Mouse (Mus musculus) lung, embryonic 16.5 days (tissue): Measurements from ENCODE around the gene Cacng2. TPM values are rescaled to one million over a fixed set of nuclear protein-coding genes. Genes with fewer than 3 reads are reported as not detected.

Source experiments
- ATAC-seq: fragments of 200-750 bp; cut with Nextera tagmentation; 2 replicates; pipeline ENCODE4 v1.8.0; 2017; ENCODE audit warnings: low read depth, mild to moderate bottlenecking, moderate library complexity
- H3K27ac ChIP-seq: fragments of 300-500 bp; sonication (generic); 2 replicates; pipeline ENCODE4 v1.5.1; 2014; ENCODE audit warnings: mild to moderate bottlenecking, control low read depth, low read length
- H3K27me3 ChIP-seq: fragments of 300-500 bp; sonication (generic); 2 replicates; pipeline ENCODE4 v1.6.1; 2014; ENCODE audit warnings: low read depth, low read length, mixed read lengths; ENCODE audit not compliant: control insufficient read depth, insufficient read depth
- H3K36me3 ChIP-seq: fragments of 300-500 bp; sonication (generic); 2 replicates; pipeline ENCODE4 v1.6.1; 2014; ENCODE audit warnings: low read length; ENCODE audit not compliant: control insufficient read depth, insufficient read depth
- H3K4me1 ChIP-seq: fragments of 300-500 bp; sonication (generic); replicated peaks from 2 replicates; pipeline ENCODE4 v1.6.1; 2014; ENCODE audit warnings: low read length, mixed read lengths; ENCODE audit not compliant: control insufficient read depth, insufficient read depth
- H3K4me2 ChIP-seq: fragments of 300-500 bp; sonication (generic); 2 replicates; pipeline ENCODE4 v1.6.1; 2014; ENCODE audit warnings: low read depth, low read length, control low read depth
- H3K4me3 ChIP-seq: fragments of 300-500 bp; sonication (generic); 2 replicates; pipeline ENCODE4 v1.5.1; 2014; ENCODE audit warnings: mild to moderate bottlenecking, low read length, control low read depth
- H3K9ac ChIP-seq: fragments of 300-500 bp; sonication (generic); 2 replicates; pipeline ENCODE4 v1.6.1; 2014; ENCODE audit warnings: low read length, control low read depth
- H3K9me3 ChIP-seq: fragments of 300-500 bp; sonication (generic); 2 replicates; pipeline ENCODE4 v1.6.1; 2016; ENCODE audit warnings: low read length; ENCODE audit not compliant: control insufficient read depth
- WGBS: fragments of 180-500 bp; shearing (Covaris S2); extraction: QIAGEN DNeasy Blood & Tissue Kit; methylation state at CpG from one replicate; pipeline ENCODE4 v1.1.7; 2014; 5-methylcytosine and 5-hydroxymethylcytosine counted together
- polyA plus RNA-seq: library from polyadenylated mRNA; unstranded; fragments of >200 nt; fragmentation: Nextera tagmentation; extraction: Ambion mirVana; gene quantifications from 2 replicates; pipeline ENCODE4 v1.2.1, GENCODE M21; 2015

Gene Cacng2
- polyA plus RNA-seq, 1 experiment from 2014 or later: not detected

DNA sequence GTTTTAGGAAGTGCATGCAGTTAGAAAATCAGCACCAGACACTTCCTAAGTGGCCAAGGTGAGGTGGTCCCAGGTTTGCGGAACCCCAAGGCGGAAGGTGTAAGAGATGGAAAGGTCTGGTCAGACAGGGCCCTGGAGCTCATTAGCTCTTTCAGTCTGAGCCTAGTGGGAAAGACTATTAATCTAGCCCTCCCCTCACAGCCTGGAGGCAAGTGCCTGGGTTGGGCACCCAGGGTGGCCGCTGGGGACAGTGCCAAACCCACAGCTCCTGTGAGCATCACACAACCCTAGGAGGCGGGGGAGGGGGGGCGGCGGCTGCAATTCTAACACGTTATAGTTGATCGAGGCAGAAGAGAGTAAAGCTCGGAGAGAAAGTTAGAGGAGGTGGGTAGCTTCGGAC is 3.6 kb downstream of the Cacng2 start:
- H3K9ac ChIP-seq: no peak overlapping the region
- no peak for ATAC-seq
- H3K4me2 ChIP-seq: no peak overlapping the region
- no peak overlapping the region for H3K4me3 ChIP-seq
- 0 out of 2 replicates have a peak, but pooled peaks cover 3% of the 10 kb centered on the region for H3K4me1 ChIP-seq
- H3K36me3 ChIP-seq: no peaks in the 10 kb centered on the region
- no peaks in the 10 kb centered on the region for H3K9me3 ChIP-seq
- 66% methylated on average over 10 of the region's 10 CpGs for WGBS
- no peak overlapping the region for H3K27ac ChIP-seq
- H3K27me3 ChIP-seq: peaks cover 13% of the 10 kb centered on the region

DNA sequence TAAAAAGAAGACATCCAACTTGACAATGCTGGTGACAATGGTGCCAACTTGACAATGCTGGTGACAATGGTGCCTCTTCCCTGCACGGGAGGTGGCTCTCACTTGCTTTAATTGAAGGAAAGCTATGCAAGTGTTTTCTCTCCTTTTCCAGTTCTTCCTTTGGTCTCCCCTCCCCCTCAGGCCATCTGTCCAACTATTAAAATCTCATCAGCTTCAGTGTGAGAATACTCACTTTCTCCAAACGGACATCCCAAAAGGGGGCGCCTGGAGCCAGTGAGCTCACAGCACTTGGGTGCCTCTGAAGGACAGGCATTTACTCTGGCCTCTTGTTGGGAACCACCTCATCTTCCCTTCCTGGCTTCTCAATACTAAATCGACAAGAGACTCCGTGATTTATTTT is 20.3 kb downstream of the Cacng2 start:
- WGBS: 52% methylated on average over 5 of the region's 5 CpGs
- Histone ChIP-seq H3K4me2 (no peak overlapping the region), H3K27ac (no peak overlapping the region), H3K36me3 (no peaks in the 10 kb centered on the region), H3K4me1 (no peaks in the 10 kb centered on the region), H3K4me3 (no peak overlapping the region), H3K27me3 (no peaks in the 10 kb centered on the region), H3K9me3 (no peaks in the 10 kb centered on the region), H3K9ac (no peak overlapping the region)
- ATAC-seq: no peak

DNA sequence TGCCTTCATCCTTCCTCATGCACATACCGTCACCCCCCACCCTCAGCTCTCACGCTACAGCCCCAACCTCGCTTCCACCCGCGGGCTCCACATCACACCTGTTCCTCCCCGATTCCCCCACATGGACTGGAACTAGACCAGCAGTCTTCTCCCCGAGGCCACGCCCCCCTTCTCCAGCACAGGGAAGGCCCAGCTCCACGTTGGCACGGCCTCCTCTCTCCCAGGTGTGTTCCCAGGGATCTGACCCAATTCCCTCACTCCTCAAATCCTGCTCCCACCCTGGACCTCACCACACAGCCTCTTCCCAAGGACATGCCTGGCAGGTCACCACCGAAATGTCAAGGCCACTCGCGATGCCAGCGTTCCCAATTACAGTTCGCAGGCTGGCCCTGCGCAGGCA is 23.8 kb downstream of the Cacng2 start:
- WGBS: 79% methylated on average over 16 of the region's 16 CpGs
- Histone ChIP-seq H3K9me3 (no peaks in the 10 kb centered on the region), H3K4me2 (no peak overlapping the region), H3K4me3 (no peak overlapping the region), H3K9ac (no peak overlapping the region), H3K27ac (no peak overlapping the region), H3K4me1 (no peaks in the 10 kb centered on the region), H3K27me3 (no peaks in the 10 kb centered on the region), H3K36me3 (no peaks in the 10 kb centered on the region)
- ATAC-seq: no peak

DNA sequence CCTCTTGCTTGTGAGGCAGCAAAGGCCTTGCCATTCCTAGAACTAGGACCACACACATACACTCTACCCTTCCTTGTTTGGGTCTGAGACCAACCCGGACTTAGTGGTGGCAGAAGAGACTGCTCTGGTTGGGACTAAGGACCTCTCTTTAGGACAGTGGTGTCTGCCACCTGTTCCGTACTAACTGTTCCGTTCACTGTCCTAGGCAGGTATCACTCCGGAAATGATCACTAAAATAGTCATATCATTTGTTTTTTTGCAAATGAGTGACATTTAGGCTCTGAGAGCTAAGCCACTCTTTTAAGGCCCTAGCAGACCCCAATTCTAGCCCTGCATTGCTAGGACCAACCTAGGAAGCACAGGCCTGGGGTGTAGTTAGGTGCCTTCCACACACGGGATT is 26.2 kb downstream of the Cacng2 start:
- WGBS: 81% methylated on average over 5 of the region's 5 CpGs

DNA sequence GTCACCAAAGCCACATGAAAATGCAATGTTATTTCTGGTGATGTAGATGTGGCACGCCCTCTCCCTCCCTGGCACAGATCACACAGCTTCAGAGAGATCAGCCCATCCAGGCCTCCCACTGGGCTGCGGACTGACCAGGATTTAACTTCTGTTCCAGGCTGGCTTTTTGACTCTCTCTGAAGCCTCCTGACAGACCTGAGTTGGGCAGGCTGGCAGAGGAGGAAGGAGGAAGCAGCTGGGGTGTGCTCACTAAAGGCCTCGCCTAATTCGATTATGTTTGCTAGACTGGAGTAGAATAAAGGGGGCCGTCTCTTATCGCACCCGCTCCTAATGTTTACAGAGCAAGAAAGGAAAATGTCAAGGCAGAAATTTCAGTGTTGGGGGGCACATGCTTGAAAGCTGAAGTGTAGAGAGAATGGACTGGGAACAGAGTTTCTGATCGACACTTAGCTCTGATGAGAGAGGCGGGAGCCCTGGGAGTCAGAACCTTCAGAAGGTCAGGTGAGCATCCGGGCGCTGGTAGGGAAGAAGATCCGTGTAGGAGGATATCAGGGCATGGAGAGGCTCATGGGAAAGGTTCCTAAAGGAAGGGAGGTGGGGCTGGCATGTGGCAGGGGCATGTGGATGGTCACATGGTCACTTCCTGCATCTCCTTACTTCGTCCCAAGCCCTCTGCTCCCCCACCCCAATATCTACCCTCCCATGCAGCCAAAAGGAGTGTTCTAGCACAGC is 36.8 kb downstream of the Cacng2 start:
- no peaks in the 10 kb centered on the region for H3K4me1 ChIP-seq
- no peaks in the 10 kb centered on the region for H3K27me3 ChIP-seq
- H3K4me2 ChIP-seq: no peak overlapping the region
- WGBS: 63% methylated on average over 13 of the region's 13 CpGs
- H3K27ac ChIP-seq: no peak overlapping the region
- H3K9ac ChIP-seq: no peak overlapping the region
- H3K36me3 ChIP-seq: no peaks in the 10 kb centered on the region
- ATAC-seq: no peak
- H3K9me3 ChIP-seq: no peaks in the 10 kb centered on the region
- no peak overlapping the region for H3K4me3 ChIP-seq

More for the DNA sequence above, 26.2 kb downstream of the Cacng2 start:
- no peaks in the 10 kb centered on the region for H3K9me3 ChIP-seq
- H3K36me3 ChIP-seq: no peaks in the 10 kb centered on the region
- H3K27ac ChIP-seq: no peak overlapping the region
- H3K9ac ChIP-seq: no peak overlapping the region
- H3K4me3 ChIP-seq: no peak overlapping the region
- no peaks in the 10 kb centered on the region for H3K27me3 ChIP-seq
- ATAC-seq: no peak
- H3K4me2 ChIP-seq: no peak overlapping the region
- no peaks in the 10 kb centered on the region for H3K4me1 ChIP-seq

DNA sequence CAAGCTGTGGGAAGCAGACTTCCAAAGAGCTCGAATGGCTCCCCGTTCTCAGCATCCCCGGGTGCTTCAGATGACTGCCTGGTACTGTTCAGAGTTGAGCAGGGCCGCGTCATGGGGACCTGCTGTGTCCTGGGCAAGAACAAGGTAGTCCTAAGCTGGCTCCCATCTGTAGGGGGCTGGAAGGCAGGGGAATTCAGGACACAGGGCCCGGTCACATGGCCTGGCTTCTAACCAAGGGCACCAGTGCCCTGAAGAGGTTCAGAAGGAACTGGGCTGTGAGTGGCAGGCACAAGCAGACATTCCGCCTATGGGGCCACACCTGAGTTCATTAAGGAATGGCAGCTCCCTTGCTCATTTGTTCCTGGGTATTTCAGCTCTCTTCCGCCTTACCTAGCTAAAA is 37.7 kb downstream of the Cacng2 start:
- H3K4me3 ChIP-seq: no peak overlapping the region
- 49% methylated on average over 8 of the region's 8 CpGs for WGBS
- H3K27me3 ChIP-seq: no peaks in the 10 kb centered on the region
- no peaks in the 10 kb centered on the region for H3K36me3 ChIP-seq
- H3K4me2 ChIP-seq: no peak overlapping the region
- no peaks in the 10 kb centered on the region for H3K9me3 ChIP-seq
- no peaks in the 10 kb centered on the region for H3K4me1 ChIP-seq
- no peak for ATAC-seq
- H3K27ac ChIP-seq: no peak overlapping the region
- H3K9ac ChIP-seq: no peak overlapping the region

DNA sequence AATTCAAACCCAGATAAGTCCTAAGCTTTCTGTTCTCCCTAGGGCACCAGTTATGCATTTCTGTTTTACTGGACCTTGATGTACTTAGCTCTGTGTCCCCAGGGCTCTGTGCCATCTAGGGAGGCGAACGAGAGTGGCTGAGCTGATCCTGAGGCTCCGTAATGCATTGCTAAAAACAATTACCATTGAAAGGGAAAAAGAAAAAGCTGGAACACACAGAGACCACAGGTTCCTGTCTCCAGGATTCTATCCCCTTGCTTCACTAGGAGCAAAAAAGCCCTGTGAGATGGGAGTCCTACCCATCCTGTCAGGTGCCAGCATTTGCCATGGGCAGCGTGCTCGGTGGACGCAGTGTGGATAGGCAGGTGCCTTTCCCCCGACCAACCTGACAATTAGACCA is 38.4 kb downstream of the Cacng2 start:
- no peak overlapping the region for H3K4me2 ChIP-seq
- 82% methylated on average over 7 of the region's 7 CpGs for WGBS

DNA sequence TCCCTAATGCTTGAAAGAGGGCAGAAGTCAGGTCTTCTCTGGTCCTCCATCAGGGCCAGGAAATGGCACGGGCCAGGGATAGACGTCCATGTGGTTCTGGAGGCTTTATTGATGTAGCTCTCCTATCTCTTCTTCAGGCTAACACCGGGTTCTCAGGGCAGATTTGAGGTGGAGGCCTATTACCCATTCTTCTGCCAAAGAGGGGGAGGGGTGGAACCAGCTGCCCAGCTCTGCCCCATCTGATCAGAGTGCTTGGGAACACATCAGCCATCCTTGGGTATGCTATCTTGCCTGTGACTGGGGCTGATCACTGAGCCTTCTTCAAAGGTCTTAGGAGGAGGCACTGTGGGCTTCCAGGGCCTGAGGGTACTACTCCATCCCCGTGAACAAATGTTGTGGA is 39.5 kb downstream of the Cacng2 start:
- Histone ChIP-seq H3K36me3 (no peaks in the 10 kb centered on the region), H3K27ac (no peak overlapping the region), H3K9me3 (no peaks in the 10 kb centered on the region), H3K9ac (no peak overlapping the region), H3K4me1 (no peaks in the 10 kb centered on the region), H3K4me3 (no peak overlapping the region), H3K4me2 (no peak overlapping the region), H3K27me3 (no peaks in the 10 kb centered on the region)
- 60% methylated on average over 4 of the region's 4 CpGs for WGBS
- no peak for ATAC-seq

More for the DNA sequence above, 38.4 kb downstream of the Cacng2 start:
- Histone ChIP-seq H3K9me3 (no peaks in the 10 kb centered on the region), H3K4me1 (no peaks in the 10 kb centered on the region), H3K4me3 (no peak overlapping the region), H3K27ac (no peak overlapping the region), H3K27me3 (no peaks in the 10 kb centered on the region), H3K9ac (no peak overlapping the region), H3K36me3 (no peaks in the 10 kb centered on the region)
- no peak for ATAC-seq

DNA sequence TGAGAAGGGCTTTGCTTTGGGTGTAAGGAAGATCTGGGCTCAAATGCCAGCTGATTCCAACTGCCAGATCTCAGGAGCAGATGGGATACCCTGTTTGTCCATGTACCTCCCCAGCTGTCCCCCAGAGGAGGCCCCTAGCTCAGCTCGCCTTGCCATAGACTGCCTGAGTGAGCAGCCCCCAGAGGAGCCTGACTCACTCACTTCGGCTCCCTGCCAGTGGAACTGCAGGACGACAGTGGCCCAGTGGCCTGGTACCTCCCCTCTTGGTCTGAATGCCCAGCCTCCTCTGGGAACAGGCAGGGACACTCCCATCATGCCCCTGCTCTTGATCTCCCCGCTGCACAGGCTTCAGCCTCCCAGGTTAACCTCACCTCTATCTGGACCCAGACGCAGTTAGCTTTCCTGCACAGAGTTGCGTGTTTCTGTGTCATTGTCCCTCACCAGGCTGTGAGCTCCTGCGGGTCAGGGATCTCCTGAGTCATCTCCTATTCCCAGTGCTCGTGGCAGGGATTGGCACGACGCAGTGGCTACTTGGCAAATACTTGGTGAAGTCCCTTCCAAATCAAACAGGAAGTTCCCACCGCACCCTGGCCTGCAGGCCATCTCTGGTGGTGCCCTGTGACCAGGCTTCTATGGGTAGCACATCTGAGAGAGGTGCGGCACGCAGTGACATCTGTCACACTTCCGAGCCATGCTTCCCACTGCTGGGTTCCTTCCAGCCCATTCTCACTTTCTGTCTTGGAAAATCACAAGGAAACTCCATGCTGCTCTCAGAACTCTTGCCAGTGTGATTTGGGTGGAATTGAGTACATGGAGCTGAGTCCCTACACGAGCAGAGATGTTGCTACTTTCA is 40.8 kb downstream of the Cacng2 start:
- H3K27me3 ChIP-seq: no peaks in the 10 kb centered on the region
- no peak overlapping the region for H3K9ac ChIP-seq
- H3K4me3 ChIP-seq: no peak overlapping the region
- no peaks in the 10 kb centered on the region for H3K36me3 ChIP-seq
- 62% methylated on average over 15 of the region's 15 CpGs for WGBS
- ATAC-seq: no peak
- no peaks in the 10 kb centered on the region for H3K4me1 ChIP-seq
- H3K27ac ChIP-seq: no peak overlapping the region
- H3K4me2 ChIP-seq: no peak overlapping the region
- H3K9me3 ChIP-seq: no peaks in the 10 kb centered on the region
